Mouse (Mus musculus): Measurements from ENCODE around the gene Gm36210.

DNA sequence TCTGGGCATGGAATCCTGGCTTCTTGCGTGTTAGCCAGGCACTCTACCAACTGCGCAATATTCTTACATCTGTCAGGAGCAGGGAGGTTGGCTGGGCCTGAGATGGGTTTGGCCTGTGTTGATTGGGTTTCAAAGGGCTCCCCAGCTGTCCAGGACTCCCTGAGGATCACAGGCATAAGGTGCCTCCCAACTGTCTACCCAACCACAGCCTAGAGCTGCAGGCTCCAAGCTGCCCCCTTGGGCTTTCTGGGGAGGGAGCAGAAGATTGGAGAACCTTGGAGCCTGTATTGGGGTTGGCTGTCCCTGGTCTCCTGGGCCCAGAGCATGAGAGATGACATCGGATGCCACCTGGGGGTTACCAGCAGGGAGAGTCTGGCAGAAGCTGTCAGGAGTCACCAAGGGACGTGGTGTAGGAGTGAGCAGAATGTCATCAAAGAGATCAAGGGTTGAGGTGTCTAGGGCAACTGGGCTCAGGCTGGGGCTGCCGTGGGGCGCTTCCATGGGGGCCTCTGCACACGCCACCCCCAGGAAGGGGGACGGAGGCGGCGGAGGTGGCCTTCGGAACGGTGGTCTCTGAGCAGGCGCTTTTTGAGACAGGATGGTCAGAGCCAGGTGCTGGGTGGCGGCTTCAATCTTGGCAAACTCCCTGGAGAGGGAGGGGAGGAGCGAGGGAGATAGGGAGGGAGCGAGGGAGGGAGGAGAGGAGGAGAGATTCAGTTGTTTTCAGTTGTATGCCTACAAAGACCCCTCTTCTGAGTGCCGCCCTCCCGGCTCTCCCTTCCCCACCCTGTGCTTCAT is 7.3 kb downstream of the Gm36210 start:
- no peak for TF ChIP-seq CTCF (conservative IDR thresholded peaks at IDR 0.05; ENCODE audit: low read length)
- no peak for TF ChIP-seq POU5F1 (IDR thresholded peaks at IDR 0.05; ENCODE audit: borderline replicate concordance, low read length)
